Mouse (Mus musculus): ENCODE results near the gene Rhobtb1.
A peak's percentile ranks its signal among the peaks of the same experiment; 100 is the strongest.

DNA sequence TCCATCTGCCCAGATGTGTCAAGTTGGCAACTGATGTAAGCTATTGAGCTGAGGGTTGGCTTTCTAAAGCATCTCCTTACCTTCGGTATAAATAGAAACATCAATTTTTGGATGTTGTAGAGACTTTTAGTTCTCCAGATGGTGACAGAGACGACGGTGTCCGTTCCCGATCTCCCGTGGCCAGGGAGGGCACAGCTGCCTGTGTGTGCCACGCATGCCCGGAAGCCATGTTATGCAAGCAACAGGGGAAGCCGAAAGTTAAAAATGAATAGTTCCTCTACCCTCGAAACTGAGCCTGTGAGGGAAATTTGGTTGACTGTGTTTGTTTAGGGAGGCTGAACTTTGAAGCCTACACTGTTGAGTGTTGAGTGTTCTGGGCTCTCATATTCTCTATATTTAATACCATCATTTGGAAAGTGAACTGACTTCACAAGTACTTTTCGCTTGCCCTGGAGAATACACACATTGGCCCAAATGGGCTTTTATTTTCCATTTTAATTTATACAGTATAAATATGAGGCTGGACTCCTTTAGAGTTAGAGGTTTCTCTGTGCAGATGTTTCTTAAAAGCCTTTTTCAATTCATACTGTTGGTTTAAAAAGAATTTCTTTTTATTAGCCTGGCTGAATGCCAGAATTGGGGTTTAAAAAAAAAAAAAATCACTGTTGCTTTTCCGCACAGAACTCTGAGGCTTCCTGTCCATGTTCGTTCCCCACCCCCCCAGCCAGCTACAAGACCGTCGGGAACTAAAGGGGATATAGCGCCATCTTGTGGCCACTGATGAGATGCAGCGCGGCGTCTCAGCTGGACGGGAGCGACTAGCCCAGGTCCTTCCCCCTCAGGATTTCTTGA is 169.7 kb downstream of the Rhobtb1 start:
- TF ChIP-seq CTCF (conservative IDR thresholded peaks at IDR 0.05; ENCODE audit: low read length) (peak; percentile 79), NANOG (IDR thresholded peaks at IDR 0.05; ENCODE audit: borderline replicate concordance, low read length) (no peak)
